Mouse (Mus musculus) limb, embryonic 15.5 days (tissue): Measurements from ENCODE around the gene Ercc1. TPM values are rescaled to one million over a fixed set of nuclear protein-coding genes. Genes with fewer than 3 reads are reported as not detected.

Source experiments
- ATAC-seq: fragments of 200-750 bp; cut with Nextera tagmentation; 2 replicates; pipeline ENCODE4 v1.8.0; 2017; ENCODE audit warnings: low read depth, moderate TSS enrichment; ENCODE audit not compliant: insufficient number of reproducible peaks, low FRiP score, low TSS enrichment
- H3K27ac ChIP-seq: fragments of 300-500 bp; sonication (generic); 2 replicates; pipeline ENCODE4 v1.5.1; 2015; ENCODE audit warnings: moderate library complexity, mild to moderate bottlenecking, inconsistent platforms
- H3K27me3 ChIP-seq: fragments of 300-500 bp; sonication (generic); 2 replicates; pipeline ENCODE4 v1.6.1; 2015; ENCODE audit warnings: inconsistent platforms
- H3K36me3 ChIP-seq: fragments of 300-500 bp; sonication (generic); 2 replicates; pipeline ENCODE4 v1.6.1; 2015; ENCODE audit warnings: inconsistent platforms
- H3K4me1 ChIP-seq: fragments of 300-500 bp; sonication (generic); 2 replicates; pipeline ENCODE4 v1.6.1; 2015; ENCODE audit warnings: inconsistent platforms
- H3K4me2 ChIP-seq: fragments of 300-500 bp; sonication (generic); 2 replicates; pipeline ENCODE4 v1.6.1; 2015; ENCODE audit warnings: mild to moderate bottlenecking, inconsistent platforms
- H3K4me3 ChIP-seq: fragments of 300-500 bp; sonication (generic); 2 replicates; pipeline ENCODE4 v1.5.1; 2015; ENCODE audit warnings: mild to moderate bottlenecking, inconsistent platforms
- H3K9ac ChIP-seq: fragments of 300-500 bp; sonication (generic); 2 replicates; pipeline ENCODE4 v1.6.1; 2015; ENCODE audit warnings: inconsistent platforms
- H3K9me3 ChIP-seq: fragments of 300-500 bp; sonication (generic); 2 replicates; pipeline ENCODE4 v1.6.1; 2016; ENCODE audit warnings: inconsistent platforms
- WGBS: fragments of 180-500 bp; shearing (Covaris S2); methylation state at CpG from one replicate; pipeline ENCODE4 v1.1.7; 2015; 5-methylcytosine and 5-hydroxymethylcytosine counted together
- polyA plus RNA-seq: library from polyadenylated mRNA; unstranded; fragments of >200 nt; fragmentation: Nextera tagmentation; extraction: Ambion mirVana; gene quantifications from 2 replicates; pipeline ENCODE4 v1.2.1, GENCODE M21; 2015

Ercc1 gene
- polyA plus RNA-seq, 1 experiment from 2014 or later, result 75.7 TPM

DNA sequence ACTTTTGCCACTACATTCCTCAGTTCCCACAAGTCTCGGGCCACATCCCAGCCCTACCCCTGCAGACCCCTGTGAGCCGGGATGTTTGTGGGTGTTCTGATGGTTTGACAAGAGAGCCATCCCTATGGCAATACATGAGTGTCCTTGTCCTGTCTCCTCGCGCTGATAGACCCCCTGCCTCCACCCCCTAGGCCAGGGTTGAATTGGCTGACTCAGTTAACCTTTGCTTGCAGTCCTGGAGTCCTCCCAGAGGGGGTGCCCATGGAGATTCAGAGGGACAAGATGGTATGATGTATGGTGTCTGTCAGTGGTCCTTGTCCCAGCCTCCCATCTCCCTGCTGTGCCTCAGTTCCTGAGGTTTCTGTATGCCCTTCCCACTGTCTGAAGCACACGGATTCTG is 30.5 kb upstream of the Ercc1 start:
- H3K4me2 ChIP-seq, result no peak overlapping the region
- H3K4me1 ChIP-seq, result peaks cover 11% of the 10 kb centered on the region
- no peak overlapping the region for H3K27ac ChIP-seq
- H3K9ac ChIP-seq, result no peak overlapping the region
- 39% methylated on average over 5 of the region's 5 CpGs for WGBS
- H3K36me3 ChIP-seq, result no peaks in the 10 kb centered on the region
- H3K27me3 ChIP-seq, result peaks cover 33% of the 10 kb centered on the region; the same call in 1 of the 2 replicates
- no peak for ATAC-seq
- no peak overlapping the region for H3K4me3 ChIP-seq
- H3K9me3 ChIP-seq, result no peaks in the 10 kb centered on the region

DNA sequence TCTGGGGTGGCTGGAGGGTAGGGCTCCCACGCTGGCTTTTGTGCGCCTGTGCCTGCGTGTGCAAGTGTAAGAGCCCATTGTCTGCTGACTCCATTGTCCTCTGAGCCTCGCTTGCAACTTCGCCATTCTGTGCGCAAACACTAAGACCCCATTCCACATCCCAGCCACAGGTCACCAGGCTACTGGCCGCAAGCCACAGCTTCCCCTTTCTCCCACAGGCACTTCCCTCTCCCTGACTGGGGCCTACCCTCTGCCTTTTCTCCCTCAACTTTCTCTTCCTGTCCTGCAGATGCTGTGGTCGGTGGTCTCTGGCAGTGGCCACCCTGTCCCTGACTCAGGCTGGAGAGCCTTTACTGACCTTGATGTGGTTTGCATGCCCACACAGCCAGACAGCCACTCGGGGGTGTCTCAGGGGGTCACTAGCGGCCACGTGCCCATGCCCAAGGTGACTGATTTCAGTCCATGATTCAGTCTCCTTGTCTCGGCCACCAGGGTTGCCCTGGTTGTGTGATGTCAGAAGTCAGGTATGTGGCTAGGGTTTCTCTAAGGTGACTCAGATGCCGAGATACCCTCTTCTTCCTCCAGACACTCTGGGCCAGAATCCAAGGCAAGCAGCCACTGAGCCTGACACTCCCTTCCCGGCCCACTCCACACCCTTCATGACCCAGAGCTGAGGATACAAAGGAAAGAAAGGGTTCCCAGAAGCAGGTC is 28.0 kb upstream of the Ercc1 start:
- Histone ChIP-seq H3K9ac (no peak overlapping the region), H3K4me3 (no peak overlapping the region), H3K4me2 (no peak overlapping the region), H3K4me1 (peaks cover 10% of the 10 kb centered on the region), H3K9me3 (no peaks in the 10 kb centered on the region), H3K27ac (no peak overlapping the region), H3K36me3 (no peaks in the 10 kb centered on the region), H3K27me3 (peaks cover 30% of the 10 kb centered on the region; the same call in 1 of the 2 replicates)
- no peak for ATAC-seq
- WGBS, result 56% methylated on average over 14 of the region's 14 CpGs

GRCm38 (mm10) chr7:19318201-19318600 is 26.4 kb upstream of the Ercc1 start:
- no peaks in the 10 kb centered on the region for H3K36me3 ChIP-seq
- no peak for ATAC-seq
- H3K27me3 ChIP-seq, result peaks cover 29% of the 10 kb centered on the region; the same call in 1 of the 2 replicates
- H3K9me3 ChIP-seq, result no peaks in the 10 kb centered on the region
- no peak overlapping the region for H3K9ac ChIP-seq
- H3K27ac ChIP-seq, result no peak overlapping the region
- peaks cover 10% of the 10 kb centered on the region for H3K4me1 ChIP-seq
- H3K4me3 ChIP-seq, result no peak overlapping the region
- no peak overlapping the region for H3K4me2 ChIP-seq
- WGBS, result 61% methylated on average over 2 of the region's 2 CpGs

- H3K4me2 ChIP-seq, result no peak overlapping the region
- no peak overlapping the region for H3K4me3 ChIP-seq
- ATAC-seq, result no peak
- H3K9ac ChIP-seq, result no peak overlapping the region
- no peaks in the 10 kb centered on the region for H3K36me3 ChIP-seq
- 75% methylated on average over 7 of the region's 7 CpGs for WGBS
- no peaks in the 10 kb centered on the region for H3K9me3 ChIP-seq
- peaks cover 10% of the 10 kb centered on the region for H3K4me1 ChIP-seq
- peaks cover 24% of the 10 kb centered on the region; the same call in 1 of the 2 replicates for H3K27me3 ChIP-seq
- no peak overlapping the region for H3K27ac ChIP-seq
These were observed 25.9 kb upstream of the Ercc1 start for GRCm38 (mm10) chr7:19318676-19319075.

GRCm38 (mm10) chr7:19319458-19319857 is 25.1 kb upstream of the Ercc1 start:
- peak overlapping the region; percentile 53 for H3K4me3 ChIP-seq
- H3K9me3 ChIP-seq, result no peaks in the 10 kb centered on the region
- H3K36me3 ChIP-seq, result no peaks in the 10 kb centered on the region
- H3K4me1 ChIP-seq, result peaks cover 10% of the 10 kb centered on the region
- 16% methylated on average over 9 of the region's 9 CpGs for WGBS
- 0 out of 2 replicates have a peak, but pooled peaks have one; percentile 20 for ATAC-seq
- peak overlapping the region; percentile 87 for H3K4me2 ChIP-seq
- H3K9ac ChIP-seq, result peak overlapping the region; percentile 28; the same call in 1 of the 2 replicates
- H3K27ac ChIP-seq, result peak overlapping the region; percentile 61
- peaks cover 24% of the 10 kb centered on the region; the same call in 1 of the 2 replicates for H3K27me3 ChIP-seq

- under 1% methylated on average over 41 of the region's 41 CpGs for WGBS
- peak overlapping the region; percentile 53 for H3K4me3 ChIP-seq
- H3K27me3 ChIP-seq, result peaks cover 22% of the 10 kb centered on the region; the same call in 1 of the 2 replicates
These were observed 24.7 kb upstream of the Ercc1 start for GRCm38 (mm10) chr7:19319906-19320305.

GRCm38 (mm10) chr7:19320637-19321036 is 23.9 kb upstream of the Ercc1 start:
- Histone ChIP-seq H3K27me3 (peaks cover 17% of the 10 kb centered on the region; the same call in 1 of the 2 replicates), H3K4me1 (peaks cover 10% of the 10 kb centered on the region), H3K4me2 (peak overlapping the region; percentile 87; the same call in 1 of the 2 replicates), H3K36me3 (no peaks in the 10 kb centered on the region), H3K9ac (no peak overlapping the region), H3K27ac (no peak overlapping the region), H3K4me3 (no peak overlapping the region), H3K9me3 (no peaks in the 10 kb centered on the region)
- ATAC-seq, result no peak
- WGBS, result 45% methylated on average over 7 of the region's 7 CpGs

More at GRCm38 (mm10) chr7:19319906-19320305, 24.7 kb upstream of the Ercc1 start:
- Histone ChIP-seq H3K9ac (peak overlapping the region; percentile 28), H3K27ac (peak overlapping the region; percentile 61), H3K4me2 (peak overlapping the region; percentile 87), H3K4me1 (peaks cover 10% of the 10 kb centered on the region), H3K9me3 (no peaks in the 10 kb centered on the region), H3K36me3 (no peaks in the 10 kb centered on the region)
- peak; percentile 89 for ATAC-seq

GRCm38 (mm10) chr7:19321464-19321863 is 23.1 kb upstream of the Ercc1 start:
- Histone ChIP-seq H3K4me2 (no peak overlapping the region), H3K4me1 (peaks cover 16% of the 10 kb centered on the region), H3K27me3 (peaks cover 13% of the 10 kb centered on the region; the same call in 1 of the 2 replicates), H3K4me3 (no peak overlapping the region), H3K27ac (no peak overlapping the region), H3K9me3 (no peaks in the 10 kb centered on the region), H3K36me3 (no peaks in the 10 kb centered on the region), H3K9ac (no peak overlapping the region)
- ATAC-seq, result no peak
- WGBS, result 60% methylated on average over 5 of the region's 5 CpGs

- peaks cover 27% of the 10 kb centered on the region for H3K4me1 ChIP-seq
- ATAC-seq, result no peak
- peaks cover 11% of the 10 kb centered on the region; the same call in 1 of the 2 replicates for H3K27me3 ChIP-seq
- H3K4me3 ChIP-seq, result no peak overlapping the region
- H3K9ac ChIP-seq, result no peak overlapping the region
- H3K9me3 ChIP-seq, result no peaks in the 10 kb centered on the region
- WGBS, result 38% methylated on average over 9 of the region's 9 CpGs
- no peak overlapping the region for H3K4me2 ChIP-seq
- H3K36me3 ChIP-seq, result no peaks in the 10 kb centered on the region
- peak overlapping the region; percentile 48; the same call in 1 of the 2 replicates for H3K27ac ChIP-seq
These were observed 22.1 kb upstream of the Ercc1 start for GRCm38 (mm10) chr7:19322489-19322888.

DNA sequence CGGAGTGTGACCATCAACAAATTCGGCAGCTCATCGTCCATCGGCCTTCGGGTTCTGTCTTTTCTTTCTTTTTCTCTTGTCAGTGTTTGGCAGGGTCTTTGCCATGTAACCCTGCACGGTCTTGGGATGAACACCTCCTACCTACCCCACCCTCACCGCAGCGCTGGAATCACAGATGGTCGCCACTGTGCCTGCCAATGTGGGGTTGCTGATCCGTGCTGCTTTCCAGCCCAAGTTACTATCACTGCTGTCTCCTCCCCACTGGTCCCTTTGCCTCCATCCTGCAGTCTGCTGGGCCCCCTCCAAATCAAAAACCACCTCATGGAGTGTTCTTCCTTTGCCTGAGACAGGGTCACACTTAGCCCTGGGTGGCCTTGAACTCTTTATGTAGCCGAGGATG is 20.4 kb upstream of the Ercc1 start:
- WGBS, result 81% methylated on average over 11 of the region's 11 CpGs
- peaks cover 4% of the 10 kb centered on the region; the same call in 1 of the 2 replicates for H3K27me3 ChIP-seq
- no peak overlapping the region for H3K27ac ChIP-seq
- ATAC-seq, result no peak
- no peaks in the 10 kb centered on the region for H3K36me3 ChIP-seq
- no peak overlapping the region for H3K4me3 ChIP-seq
- H3K4me2 ChIP-seq, result no peak overlapping the region
- no peaks in the 10 kb centered on the region for H3K9me3 ChIP-seq
- no peak overlapping the region for H3K9ac ChIP-seq
- peaks cover 33% of the 10 kb centered on the region for H3K4me1 ChIP-seq

DNA sequence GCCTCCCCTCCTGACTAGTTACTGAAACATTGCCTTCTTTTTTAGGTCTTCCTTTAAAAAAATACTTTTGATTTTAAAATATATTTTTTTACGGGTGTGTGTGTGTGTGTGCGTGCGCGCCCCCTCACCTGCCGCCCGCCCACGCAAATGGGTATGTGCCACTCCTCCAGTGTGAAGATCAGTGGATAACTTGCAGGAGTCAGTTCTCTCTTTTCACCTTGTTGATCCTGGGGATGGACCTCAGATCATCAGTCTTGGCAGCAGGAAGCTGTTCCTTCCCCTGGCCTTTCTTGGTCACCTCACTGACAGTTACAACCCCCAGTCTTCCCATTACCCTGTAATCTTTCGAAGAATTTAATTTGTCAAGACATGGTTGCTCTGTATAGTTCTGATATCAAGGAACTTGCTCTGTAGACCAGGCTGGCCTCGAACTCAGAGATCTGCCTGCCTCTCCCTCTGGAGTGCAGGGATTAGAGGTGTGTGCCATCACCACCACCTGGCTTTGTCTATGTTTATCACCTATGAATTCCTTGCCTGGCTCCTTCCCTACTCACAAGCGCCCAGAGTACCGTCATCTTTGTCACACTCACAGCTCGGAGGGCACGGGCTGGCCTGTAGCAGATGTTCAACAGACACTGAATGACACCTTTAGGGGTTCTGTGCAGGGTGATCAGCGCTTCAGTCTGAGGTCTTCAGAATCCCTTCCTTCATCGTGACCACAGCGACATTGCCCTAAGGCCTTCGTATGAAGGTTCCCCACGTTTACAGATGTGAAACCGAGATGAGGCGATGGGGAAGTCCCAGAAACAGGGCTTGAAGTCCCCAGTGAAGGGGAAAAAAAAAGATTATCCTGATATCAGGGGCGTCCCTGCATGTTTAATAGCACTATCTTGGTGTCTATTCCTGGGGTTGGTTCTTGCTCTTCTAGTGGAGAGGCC is 19.0 kb upstream of the Ercc1 start:
- Histone ChIP-seq H3K27me3 (peaks cover 4% of the 10 kb centered on the region; the same call in 1 of the 2 replicates), H3K36me3 (no peaks in the 10 kb centered on the region), H3K9ac (no peak overlapping the region), H3K27ac (no peak overlapping the region), H3K4me1 (peaks cover 23% of the 10 kb centered on the region), H3K9me3 (no peaks in the 10 kb centered on the region), H3K4me2 (no peak overlapping the region; the same call in 1 of the 2 replicates), H3K4me3 (no peak overlapping the region)
- WGBS, result 68% methylated on average over 21 of the region's 21 CpGs
- ATAC-seq, result no peak
